Mouse (Mus musculus) heart, embryonic 13.5 days (tissue): ENCODE data around the gene Gins1. TPM values are rescaled to one million over a fixed set of nuclear protein-coding genes. Genes with fewer than 3 reads are reported as not detected.

ENCODE experiments used
- polyA plus RNA-seq: library from polyadenylated mRNA; unstranded; fragments of >200 nt; fragmentation: Nextera tagmentation; extraction: Ambion mirVana; gene quantifications from 2 replicates; pipeline ENCODE4 v1.2.1, GENCODE M21; 2015

Gins1 gene
- polyA plus RNA-seq, 1 experiment from 2014 or later = 29.3 TPM

Other genes with a start within 250 kb of the Gins1 start
- 7.6 and 8.4 TPM in 2 replicates for gene Acss1, start 236.9 kb upstream of the Gins1 start, polyA plus RNA-seq
- not detected in 2 replicates for gene Vsx1, start 216.0 kb upstream of the Gins1 start, polyA plus RNA-seq
- 22.5 and 23.1 TPM in 2 replicates for gene Entpd6, start 156.4 kb upstream of the Gins1 start, polyA plus RNA-seq
- gene Pygb, start 118.7 kb upstream of the Gins1 start, polyA plus RNA-seq = 185 and 195 TPM in 2 replicates
- 42.3 and 45.0 TPM in 2 replicates for gene Abhd12, start 659 bp upstream of the Gins1 start, polyA plus RNA-seq
- 5.3 and 5.8 TPM in 2 replicates for gene Ninl, start 134.0 kb downstream of the Gins1 start, polyA plus RNA-seq
- 20.4 and 24.5 TPM in 2 replicates for gene Nanp, start 134.0 kb downstream of the Gins1 start, polyA plus RNA-seq
- not detected in 2 replicates for gene Gm14151, start 186.9 kb downstream of the Gins1 start, polyA plus RNA-seq
- gene Gm14147, start 192.8 kb downstream of the Gins1 start, polyA plus RNA-seq = not detected in 2 replicates